ENCODE assay signal across 8 mouse cellular contexts in the genomic region with DNA sequence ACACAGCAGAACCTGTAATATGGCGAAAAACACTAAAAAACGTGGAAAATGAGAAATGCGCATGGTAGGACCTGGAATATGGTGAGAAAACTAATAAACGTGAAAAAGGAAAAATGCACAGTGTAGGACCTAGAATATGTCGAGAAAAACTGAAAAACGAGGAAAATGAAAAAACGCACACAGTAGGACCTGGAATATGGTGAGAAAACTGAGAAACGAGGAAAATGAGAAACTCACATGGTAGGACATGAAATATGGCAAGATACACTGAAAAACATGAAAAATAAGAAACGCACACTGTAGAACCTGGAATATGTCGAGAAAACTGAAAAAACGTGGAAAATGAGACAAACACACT.
DNase-seq lines count a peak whose midpoint lies in the region; ATAC-seq and TF ChIP-seq lines count a peak whose summit lies in the region.

No protein-coding gene starts in this region.

- H3K27ac ChIP-seq in kidney, postnatal 0 days, result no peak overlapping the region

- no peaks in the 10 kb centered on the region for H3K4me1 ChIP-seq in kidney, postnatal 0 days (replicated peaks; ENCODE audit: insufficient read depth, low read length)

- H3K4me3 ChIP-seq in kidney, postnatal 0 days (replicated peaks; ENCODE audit: low read depth, low read length), result no peak overlapping the region

- H3K36me3 ChIP-seq in kidney, postnatal 0 days (ENCODE audit: insufficient read depth, low read length), result no peaks in the 10 kb centered on the region

- H3K27me3 ChIP-seq in kidney, postnatal 0 days (ENCODE audit: insufficient read depth, low read length), result no peaks in the 10 kb centered on the region

- no peak overlapping the region for H3K9ac ChIP-seq in kidney, postnatal 0 days (ENCODE audit: low read depth, low read length)

- peak; percentile 47; the same call in 1 of the 2 replicates for ATAC-seq in kidney, postnatal 0 days (replicated peaks; ENCODE audit: low FRiP score, low read depth)
- peak; percentile 40 for ATAC-seq in granulocyte monocyte progenitor cell, adult 5-6 weeks (replicated peaks; ENCODE audit: poor library complexity, severe bottlenecking)
- peak; percentile 60 for ATAC-seq in monocyte, adult 5-6 weeks (replicated peaks; ENCODE audit: insufficient number of reproducible peaks, low FRiP score, low TSS enrichment, poor library complexity, severe bottlenecking)

- peaks cover 29% of the 10 kb centered on the region for H3K9me3 ChIP-seq in kidney, postnatal 0 days (replicated peaks; ENCODE audit: low read length)

- 84% methylated on average over 11 of the region's 11 CpGs for WGBS in kidney, postnatal 0 days

- no peak for TF ChIP-seq CTCF in kidney, postnatal 0 days (IDR thresholded peaks at IDR 0.05; ENCODE audit: low read depth)

- no peak for DNase-seq in kidney, postnatal 0 days (ENCODE audit: low spot score)
- DNase-seq in kidney, adult 18-20 months, result no peak
- peak; percentile 1 for DNase-seq in ZHBTc4 (ENCODE audit: low read depth, low spot score)
- no peak for DNase-seq in frontal cortex, postnatal 36 days (ENCODE audit: low spot score in 2 of 2)
- no peak for DNase-seq in left cerebral cortex, adult 11 months (ENCODE audit: low spot score)
- no peak for DNase-seq in kidney, adult 9 months

- H3K4me2 ChIP-seq in kidney, postnatal 0 days (ENCODE audit: low read length), result no peak overlapping the region
